Comparison of ENCODE assay signal across 8 mouse cellular contexts in genomic region chr7:100590504-100590844, GRCm38 (mm10). TPM values are rescaled to one million over a fixed set of nuclear protein-coding genes. Genes with fewer than 3 reads are reported as not detected.
DNase-seq lines count a peak whose midpoint lies in the region; ATAC-seq and TF ChIP-seq lines count a peak whose summit lies in the region.

No protein-coding gene starts in this region.

- peak overlapping the region; percentile 75 for H3K9ac ChIP-seq in liver, embryonic 12.5 days

- WGBS in spleen, adult 2 months: 42% methylated on average over 7 of the region's 7 CpGs
- 45% methylated on average over 7 of the region's 7 CpGs for WGBS in liver, embryonic 12.5 days (ENCODE audit: insufficient replicate concordance)

- peaks cover 17% of the 10 kb centered on the region for H3K4me1 ChIP-seq in erythroblast, embryonic 14.5 days (ENCODE audit: control insufficient read depth)
- H3K4me1 ChIP-seq in spleen, adult 2 months (ENCODE audit: control insufficient read depth, insufficient read depth, insufficient read length): no peaks in the 10 kb centered on the region
- 0 out of 2 replicates have a peak, but pooled peaks cover 11% of the 10 kb centered on the region for H3K4me1 ChIP-seq in liver, embryonic 12.5 days

- H3K27ac ChIP-seq in spleen, adult 2 months (ENCODE audit: insufficient read depth, low read length): peak overlapping the region; percentile 95; the same call in 1 of the 2 replicates
- peak overlapping the region; percentile 83 for H3K27ac ChIP-seq in liver, embryonic 12.5 days

- H3K36me3 ChIP-seq in erythroblast, embryonic 14.5 days (ENCODE audit: control insufficient read depth): no peaks in the 10 kb centered on the region
- no peaks in the 10 kb centered on the region for H3K36me3 ChIP-seq in spleen, adult 2 months (ENCODE audit: control insufficient read depth, insufficient read depth, low read length)
- no peaks in the 10 kb centered on the region for H3K36me3 ChIP-seq in liver, embryonic 12.5 days

- TF ChIP-seq POLR2A in spleen, adult 2 months (IDR thresholded peaks at IDR 0.05; ENCODE audit: low read depth, low read length): no peak

- no peaks in the 10 kb centered on the region for H3K9me3 ChIP-seq in erythroblast, embryonic 14.5 days (ENCODE audit: control insufficient read depth, low read length)
- no peaks in the 10 kb centered on the region for H3K9me3 ChIP-seq in liver, embryonic 12.5 days (replicated peaks)

- peak overlapping the region; percentile 75 for H3K4me3 ChIP-seq in erythroblast, embryonic 14.5 days (replicated peaks)
- peak overlapping the region; percentile 69; the same call in 1 of the 2 replicates for H3K4me3 ChIP-seq in spleen, adult 2 months (ENCODE audit: extremely low read depth, insufficient read depth, insufficient read length)
- peak overlapping the region; percentile 69 for H3K4me3 ChIP-seq in liver, embryonic 12.5 days

- ATAC-seq in erythroblast, adult 5-6 weeks (replicated peaks; ENCODE audit: low FRiP score, poor library complexity, severe bottlenecking): no peak
- no peak for ATAC-seq in liver, embryonic 12.5 days
- ATAC-seq in cerebellum, adult (ENCODE audit: insufficient number of reproducible peaks, low FRiP score, low TSS enrichment): no peak

- peak overlapping the region; percentile 75 for H3K4me2 ChIP-seq in liver, embryonic 12.5 days

- no peak for DNase-seq in spleen, adult 2 months (ENCODE audit: low read depth in 1 of 2, low spot score in 2 of 2)
- DNase-seq in spleen, postnatal 14 days (ENCODE audit: low spot score in 2 of 2): no peak
- DNase-seq in embryo, embryonic 11 days: no peak
- DNase-seq in embryo, embryonic 10 days (ENCODE audit: low spot score): no peak

- no peak for TF ChIP-seq CTCF in spleen, adult 2 months (IDR thresholded peaks at IDR 0.05; ENCODE audit: extremely low read depth, insufficient read depth, insufficient read length, insufficient replicate concordance)

- no peaks in the 10 kb centered on the region for H3K27me3 ChIP-seq in erythroblast, embryonic 14.5 days (ENCODE audit: control insufficient read depth)
- no peaks in the 10 kb centered on the region for H3K27me3 ChIP-seq in spleen, adult 2 months (ENCODE audit: control insufficient read depth, insufficient read depth, low read length)
- H3K27me3 ChIP-seq in liver, embryonic 12.5 days (replicated peaks): no peaks in the 10 kb centered on the region

RNA-seq across cellular contexts. Expression of gene Rab6a, which starts 16.7 kb away (rescaled TPM):
- polyA plus RNA-seq in erythroblast, embryonic 14.5 days (2012): 2.7 and 3.8 TPM in 2 replicates
- total RNA-seq in erythroblast, adult 5-6 weeks (2015; ENCODE audit: low replicate concordance): 60.5 and 60.6 TPM in 2 replicates
- total RNA-seq in erythroblast, adult 5-6 weeks (2017; ENCODE audit: low replicate concordance): 62.5 and 81.7 TPM in 2 replicates
- 12.3 and 24.3 TPM in 2 replicates for polyA plus RNA-seq in spleen, adult 2 months (2012; rRNA removed)
- 60.7 and 62.0 TPM in 2 replicates for polyA plus RNA-seq in liver, embryonic 12.5 days (2016; fragmentation: Nextera tagmentation; extraction: Ambion mirVana)

RNA-seq across cellular contexts. Expression of gene Mrpl48, which starts 17.6 kb away (rescaled TPM):
- polyA plus RNA-seq in erythroblast, embryonic 14.5 days (2012): 0.27 and 0.42 TPM in 2 replicates
- 3.5 and 27.4 TPM in 2 replicates for total RNA-seq in erythroblast, adult 5-6 weeks (2015; ENCODE audit: low replicate concordance)
- total RNA-seq in erythroblast, adult 5-6 weeks (2017; ENCODE audit: low replicate concordance): 7.1 and 40.0 TPM in 2 replicates
- polyA plus RNA-seq in spleen, adult 2 months (2012; rRNA removed): 3.2 and 4.3 TPM in 2 replicates
- 53.2 and 56.3 TPM in 2 replicates for polyA plus RNA-seq in liver, embryonic 12.5 days (2016; fragmentation: Nextera tagmentation; extraction: Ambion mirVana)

RNA-seq across cellular contexts. Expression of gene Coa4, which starts 53.6 kb away (rescaled TPM):
- 0.60 and 0.96 TPM in 2 replicates for polyA plus RNA-seq in erythroblast, embryonic 14.5 days (2012)
- 1.7 and 4.0 TPM in 2 replicates for total RNA-seq in erythroblast, adult 5-6 weeks (2015; ENCODE audit: low replicate concordance)
- total RNA-seq in erythroblast, adult 5-6 weeks (2017; ENCODE audit: low replicate concordance): 6.7 and 9.8 TPM in 2 replicates
- 7.7 and 7.8 TPM in 2 replicates for polyA plus RNA-seq in spleen, adult 2 months (2012; rRNA removed)
- 15.1 and 18.1 TPM in 2 replicates for polyA plus RNA-seq in liver, embryonic 12.5 days (2016; fragmentation: Nextera tagmentation; extraction: Ambion mirVana)

Comparison
In these comparisons a context has a peak if more than half of its experiments do, and no peak if none do; other contexts are left out.
1. RNA of gene Mrpl48, which starts 17.6 kb away (polyA plus RNA-seq): 53.2 to 56.3 TPM in liver, embryonic 12.5 days; 3.2 to 4.3 TPM in spleen, adult 2 months and 0.27 to 0.42 TPM in erythroblast, embryonic 14.5 days; every median in the first group is over 10 times any median in the second.
2. Peak in every context shown above with its lines, with median percentiles within 50 percentile points of each other: H3K4me3 ChIP-seq.